Mouse (Mus musculus) embryonic facial prominence, embryonic 14.5 days (tissue): ENCODE results near the gene Runx1. TPM values are rescaled to one million over a fixed set of nuclear protein-coding genes. Genes with fewer than 3 reads are reported as not detected.

Experiments used
- ATAC-seq: fragments of 200-750 bp; cut with Nextera tagmentation; 2 replicates; pipeline ENCODE4 v1.8.0; 2017; ENCODE audit warnings: low read depth, moderate number of reproducible peaks, moderate TSS enrichment
- DNase-seq: peaks from one replicate; pipeline ENCODE4 v3.0.0-alpha.2; 2015; ENCODE audit warnings: low spot score
- H3K27ac ChIP-seq: fragments of 300-500 bp; sonication (generic); replicated peaks from 2 replicates; pipeline ENCODE4 v1.5.1; 2014; ENCODE audit warnings: low read depth, mild to moderate bottlenecking, low read length, moderate library complexity
- H3K27me3 ChIP-seq: fragments of 300-500 bp; sonication (generic); replicated peaks from 2 replicates; pipeline ENCODE4 v1.6.1; 2014; ENCODE audit warnings: low read length; ENCODE audit not compliant: control insufficient read depth, insufficient read depth
- H3K36me3 ChIP-seq: fragments of 300-500 bp; sonication (generic); 2 replicates; pipeline ENCODE4 v1.6.1; 2014; ENCODE audit warnings: low read length, mixed read lengths; ENCODE audit not compliant: control insufficient read depth, insufficient read depth
- H3K4me1 ChIP-seq: fragments of 300-500 bp; sonication (generic); 2 replicates; pipeline ENCODE4 v1.6.1; 2014; ENCODE audit warnings: antibody characterized with exemption, low read length; ENCODE audit not compliant: control insufficient read depth, insufficient read depth
- H3K4me2 ChIP-seq: fragments of 300-500 bp; sonication (generic); 2 replicates; pipeline ENCODE4 v1.6.1; 2014; ENCODE audit warnings: low read depth, mild to moderate bottlenecking, low read length, moderate library complexity, mixed read lengths
- H3K4me3 ChIP-seq: fragments of 300-500 bp; sonication (generic); 2 replicates; pipeline ENCODE4 v1.5.1; 2014; ENCODE audit warnings: low read depth, mild to moderate bottlenecking, low read length
- H3K9ac ChIP-seq: fragments of 300-500 bp; sonication (generic); 2 replicates; pipeline ENCODE4 v1.6.1; 2014; ENCODE audit warnings: low read depth, mild to moderate bottlenecking, low read length, moderate library complexity, mixed read lengths
- H3K9me3 ChIP-seq: fragments of 300-500 bp; sonication (generic); 2 replicates; pipeline ENCODE4 v1.6.1; 2016; ENCODE audit warnings: low read length; ENCODE audit not compliant: control insufficient read depth
- WGBS: fragments of 180-500 bp; shearing (Covaris S2); extraction: QIAGEN DNeasy Blood & Tissue Kit; methylation state at CpG from one replicate; pipeline ENCODE4 v1.1.7; 2014; 5-methylcytosine and 5-hydroxymethylcytosine counted together
- polyA plus RNA-seq: library from polyadenylated mRNA; unstranded; fragments of >200 nt; fragmentation: Nextera tagmentation; extraction: Ambion mirVana; gene quantifications from 2 replicates; pipeline ENCODE4 v1.2.1, GENCODE M21; 2014

The Runx1 gene
- polyA plus RNA-seq, 1 experiment from 2014 or later = 13.7 TPM

DNA sequence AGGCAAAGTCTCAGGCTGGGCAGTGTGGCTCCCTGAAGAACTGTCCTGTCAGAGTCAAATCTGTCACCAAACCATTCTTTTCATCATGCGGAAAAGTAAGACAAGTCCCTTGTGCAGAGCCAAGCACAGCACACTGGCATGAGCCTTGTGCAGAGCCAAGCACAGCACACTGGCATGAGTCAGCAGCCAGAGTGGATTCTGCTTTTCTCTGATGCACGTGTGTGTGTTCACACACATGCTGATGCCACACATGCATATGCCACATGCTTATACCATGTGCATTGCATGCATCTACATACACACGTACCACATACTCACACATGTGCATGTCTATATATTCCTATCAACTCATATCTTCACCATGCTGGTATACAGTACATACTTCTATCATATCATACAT lies 174.7 kb downstream of the Runx1 start:
- Histone ChIP-seq H3K4me1 (peaks cover 22% of the 10 kb centered on the region), H3K9me3 (peaks cover 4% of the 10 kb centered on the region; the same call in 1 of the 2 replicates), H3K4me2 (no peak overlapping the region), H3K36me3 (peaks cover 9% of the 10 kb centered on the region), H3K27me3 (no peaks in the 10 kb centered on the region), H3K9ac (no peak overlapping the region), H3K27ac (no peak overlapping the region), H3K4me3 (no peak overlapping the region)
- DNase-seq (no peak), ATAC-seq (no peak)
- 97% methylated on average over 3 of the region's 3 CpGs for WGBS

DNA sequence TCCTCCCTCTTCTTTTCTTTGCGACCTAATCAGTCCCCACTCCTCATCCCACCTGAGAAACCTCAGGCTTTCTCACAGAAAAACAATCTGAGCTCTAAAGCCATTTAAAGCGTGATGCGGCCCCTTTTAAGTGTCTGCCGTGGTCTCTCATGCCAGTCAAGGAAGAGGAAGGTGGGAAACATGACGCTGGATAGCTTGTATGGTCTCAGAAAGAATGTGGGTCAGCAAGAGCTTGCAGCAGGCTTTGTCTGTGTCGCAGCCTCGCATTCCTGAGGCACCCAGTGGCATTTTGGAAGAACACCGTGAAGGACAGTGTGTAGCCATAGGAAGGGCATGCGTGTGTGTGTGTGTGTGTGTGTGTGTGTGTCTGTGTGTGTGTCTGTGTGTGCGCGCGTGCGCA lies 179.8 kb downstream of the Runx1 start:
- Histone ChIP-seq H3K4me3 (no peak overlapping the region), H3K27me3 (no peaks in the 10 kb centered on the region), H3K4me2 (no peak overlapping the region), H3K4me1 (peaks cover 22% of the 10 kb centered on the region), H3K27ac (peak overlapping the region; percentile 70), H3K9ac (no peak overlapping the region), H3K36me3 (peaks cover 14% of the 10 kb centered on the region), H3K9me3 (peaks cover 4% of the 10 kb centered on the region; the same call in 1 of the 2 replicates)
- DNase-seq (peak; percentile 62), ATAC-seq (peak; percentile 38; the same call in 1 of the 2 replicates)
- 58% methylated on average over 13 of the region's 13 CpGs for WGBS

GRCm38 (mm10) chr16:92645423-92646115 lies 180.4 kb downstream of the Runx1 start:
- Histone ChIP-seq H3K9me3 (peaks cover 4% of the 10 kb centered on the region; the same call in 1 of the 2 replicates), H3K27me3 (no peaks in the 10 kb centered on the region), H3K4me2 (0 out of 2 replicates have a peak overlapping the region, but pooled peaks have one; percentile 8), H3K4me1 (peaks cover 22% of the 10 kb centered on the region), H3K36me3 (peaks cover 12% of the 10 kb centered on the region; the same call in 1 of the 2 replicates), H3K4me3 (no peak overlapping the region), H3K27ac (peak overlapping the region; percentile 70), H3K9ac (peak overlapping the region; percentile 10; the same call in 1 of the 2 replicates)
- 47% methylated on average over 22 of the region's 22 CpGs for WGBS
- DNase-seq (peak; percentile 88), ATAC-seq (peak; percentile 54)

DNA sequence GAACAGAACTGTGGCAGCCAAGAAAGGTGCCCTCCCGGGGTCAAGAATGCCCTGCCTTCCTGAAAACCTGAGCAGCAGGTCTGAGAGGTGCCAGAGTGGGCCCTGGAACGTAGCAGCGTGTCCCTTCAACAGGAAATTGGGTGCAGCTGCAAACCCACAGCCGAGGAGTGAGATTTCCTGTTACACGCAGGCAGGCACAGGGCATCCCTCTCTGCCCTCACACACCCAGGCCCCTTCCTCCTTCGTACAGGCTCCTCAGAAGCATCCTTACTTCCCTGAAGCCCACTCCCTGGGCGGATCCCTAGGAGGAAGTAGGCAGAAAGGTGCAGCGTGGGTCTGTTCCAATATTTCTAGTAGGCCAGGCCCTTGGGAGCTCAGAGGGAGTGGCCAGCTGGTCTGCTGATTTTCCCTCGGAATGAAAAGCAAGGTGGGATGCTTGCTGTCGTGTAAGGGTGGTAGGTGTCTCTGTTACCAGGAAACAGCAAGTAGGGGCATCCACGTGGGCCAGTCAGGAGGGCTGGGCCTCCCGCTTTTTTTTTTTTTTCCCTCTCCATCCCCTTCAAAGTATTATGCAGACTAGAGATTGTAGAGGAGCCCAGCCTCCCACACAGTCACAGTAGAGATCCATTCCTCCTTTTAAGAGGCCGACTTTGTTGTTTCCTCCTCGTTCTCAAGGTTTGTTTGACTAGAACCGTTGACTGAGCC lies 181.1 kb downstream of the Runx1 start:
- WGBS = 35% methylated on average over 15 of the region's 15 CpGs
- Histone ChIP-seq H3K36me3 (peaks cover 12% of the 10 kb centered on the region; the same call in 1 of the 2 replicates), H3K9ac (peak overlapping the region; percentile 10; the same call in 1 of the 2 replicates), H3K4me2 (0 out of 2 replicates have a peak overlapping the region, but pooled peaks have one; percentile 8), H3K4me1 (peaks cover 22% of the 10 kb centered on the region), H3K27ac (peak overlapping the region; percentile 70), H3K4me3 (no peak overlapping the region), H3K27me3 (no peaks in the 10 kb centered on the region), H3K9me3 (peaks cover 4% of the 10 kb centered on the region; the same call in 1 of the 2 replicates)
- ATAC-seq (peak; percentile 9; the same call in 1 of the 2 replicates), DNase-seq (peak; percentile 36)

GRCm38 (mm10) chr16:92644315-92644714 lies 181.6 kb downstream of the Runx1 start:
- Histone ChIP-seq H3K27ac (peak overlapping the region; percentile 70), H3K9ac (0 out of 2 replicates have a peak overlapping the region, but pooled peaks have one; percentile 10), H3K36me3 (peaks cover 12% of the 10 kb centered on the region; the same call in 1 of the 2 replicates), H3K27me3 (no peaks in the 10 kb centered on the region), H3K4me1 (peaks cover 22% of the 10 kb centered on the region), H3K4me3 (no peak overlapping the region), H3K4me2 (no peak overlapping the region), H3K9me3 (peaks cover 4% of the 10 kb centered on the region; the same call in 1 of the 2 replicates)
- 56% methylated on average over 10 of the region's 10 CpGs for WGBS
- ATAC-seq (no peak), DNase-seq (no peak)

GRCm38 (mm10) chr16:92642283-92642682 lies 183.7 kb downstream of the Runx1 start:
- peaks cover 22% of the 10 kb centered on the region for H3K4me1 ChIP-seq
- H3K4me3 ChIP-seq = no peak overlapping the region
- 82% methylated on average over 8 of the region's 8 CpGs for WGBS
- DNase-seq = no peak
- no peaks in the 10 kb centered on the region for H3K9me3 ChIP-seq
- no peak overlapping the region for H3K9ac ChIP-seq
- no peak overlapping the region for H3K4me2 ChIP-seq
- no peak overlapping the region for H3K27ac ChIP-seq
- H3K27me3 ChIP-seq = no peaks in the 10 kb centered on the region
- ATAC-seq = no peak
- 0 out of 2 replicates have a peak, but pooled peaks cover 7% of the 10 kb centered on the region for H3K36me3 ChIP-seq

DNA sequence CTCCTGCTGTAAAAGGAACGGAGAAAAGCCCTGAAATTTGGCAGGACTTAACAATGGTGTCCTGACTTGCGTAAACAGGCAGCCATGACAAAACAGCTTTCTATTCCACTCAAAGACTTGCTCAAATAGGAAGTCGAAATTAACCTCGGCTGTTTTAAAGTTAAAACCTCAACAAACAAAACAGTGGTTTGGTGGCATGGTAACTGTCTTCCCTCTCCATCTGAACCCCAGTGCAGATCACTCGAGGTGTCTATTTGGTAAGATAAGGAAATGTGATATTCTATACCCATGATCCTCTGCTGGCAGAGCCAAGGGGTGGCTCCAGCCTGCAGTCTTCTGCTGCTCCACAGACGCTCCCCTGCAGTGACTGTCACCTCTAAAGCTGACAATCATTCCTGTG lies 184.9 kb downstream of the Runx1 start:
- H3K9ac ChIP-seq = no peak overlapping the region

GRCm38 (mm10) chr16:92639093-92639492 lies 186.9 kb downstream of the Runx1 start:
- H3K4me3 ChIP-seq = no peak overlapping the region
- DNase-seq = no peak
- no peak overlapping the region for H3K9ac ChIP-seq
- 0 out of 2 replicates have a peak, but pooled peaks have one; percentile 48 for ATAC-seq
- H3K36me3 ChIP-seq = peaks cover 19% of the 10 kb centered on the region; the same call in 1 of the 2 replicates
- no peaks in the 10 kb centered on the region for H3K27me3 ChIP-seq
- no peak overlapping the region for H3K4me2 ChIP-seq
- H3K9me3 ChIP-seq = no peaks in the 10 kb centered on the region
- H3K27ac ChIP-seq = no peak overlapping the region
- no peaks in the 10 kb centered on the region for H3K4me1 ChIP-seq
- 76% methylated on average over 8 of the region's 8 CpGs for WGBS

More for the DNA sequence above, 184.9 kb downstream of the Runx1 start:
- WGBS = 62% methylated on average over 6 of the region's 6 CpGs
- DNase-seq (no peak), ATAC-seq (no peak)
- Histone ChIP-seq H3K27ac (no peak overlapping the region), H3K4me1 (peaks cover 19% of the 10 kb centered on the region), H3K27me3 (no peaks in the 10 kb centered on the region), H3K36me3 (peaks cover 12% of the 10 kb centered on the region; the same call in 1 of the 2 replicates), H3K4me3 (no peak overlapping the region), H3K9me3 (no peaks in the 10 kb centered on the region), H3K4me2 (no peak overlapping the region)
